Mouse (Mus musculus): ENCODE results near the gene Elmo2. TPM values are rescaled to one million over a fixed set of nuclear protein-coding genes. Genes with fewer than 3 reads are reported as not detected.

Elmo2 gene
- polyA plus RNA-seq, 1 experiment = 139 TPM

- Histone ChIP-seq H3K27ac (ENCODE audit: insufficient read depth, low read length) (no peak overlapping the region), H3K4me1 (ENCODE audit: control insufficient read depth, insufficient read depth, low read length) (peaks cover 2% of the 10 kb centered on the region; the same call in 1 of the 2 replicates), H3K4me3 (ENCODE audit: insufficient read depth, low read length) (no peak overlapping the region)
- TF ChIP-seq CTCF (IDR thresholded peaks at IDR 0.05; ENCODE audit: extremely low read depth, insufficient read depth, low read length) (no peak), POLR2A (IDR thresholded peaks at IDR 0.05; ENCODE audit: extremely low read depth, insufficient read depth, low read length) (no peak)
Measured at GRCm38 (mm10) chr2:165242575-165242974, 83.7 kb downstream of the Elmo2 start.

GRCm38 (mm10) chr2:165241786-165242185 lies 84.5 kb downstream of the Elmo2 start:
- Histone ChIP-seq H3K4me1 (ENCODE audit: control insufficient read depth, insufficient read depth, low read length) (peaks cover 2% of the 10 kb centered on the region; the same call in 1 of the 2 replicates), H3K27ac (ENCODE audit: insufficient read depth, low read length) (no peak overlapping the region), H3K4me3 (ENCODE audit: insufficient read depth, low read length) (no peak overlapping the region)
- TF ChIP-seq POLR2A (IDR thresholded peaks at IDR 0.05; ENCODE audit: extremely low read depth, insufficient read depth, low read length) (no peak), CTCF (IDR thresholded peaks at IDR 0.05; ENCODE audit: extremely low read depth, insufficient read depth, low read length) (no peak)

GRCm38 (mm10) chr2:165240371-165240770 lies 85.9 kb downstream of the Elmo2 start:
- Histone ChIP-seq H3K4me1 (ENCODE audit: control insufficient read depth, insufficient read depth, low read length) (peaks cover 2% of the 10 kb centered on the region; the same call in 1 of the 2 replicates), H3K4me3 (ENCODE audit: insufficient read depth, low read length) (no peak overlapping the region), H3K27ac (ENCODE audit: insufficient read depth, low read length) (no peak overlapping the region)
- TF ChIP-seq CTCF (IDR thresholded peaks at IDR 0.05; ENCODE audit: extremely low read depth, insufficient read depth, low read length) (no peak), POLR2A (IDR thresholded peaks at IDR 0.05; ENCODE audit: extremely low read depth, insufficient read depth, low read length) (no peak)

- Histone ChIP-seq H3K4me3 (ENCODE audit: insufficient read depth, low read length) (no peak overlapping the region), H3K27ac (ENCODE audit: insufficient read depth, low read length) (no peak overlapping the region), H3K4me1 (ENCODE audit: control insufficient read depth, insufficient read depth, low read length) (peaks cover 2% of the 10 kb centered on the region; the same call in 1 of the 2 replicates)
- TF ChIP-seq POLR2A (IDR thresholded peaks at IDR 0.05; ENCODE audit: extremely low read depth, insufficient read depth, low read length) = no peak
- TF ChIP-seq CTCF (IDR thresholded peaks at IDR 0.05; ENCODE audit: extremely low read depth, insufficient read depth, low read length) = no peak
Measured at GRCm38 (mm10) chr2:165239533-165240144, 86.6 kb downstream of the Elmo2 start.

GRCm38 (mm10) chr2:165238416-165239145 lies 87.7 kb downstream of the Elmo2 start:
- Histone ChIP-seq H3K4me1 (ENCODE audit: control insufficient read depth, insufficient read depth, low read length) (peaks cover 2% of the 10 kb centered on the region; the same call in 1 of the 2 replicates), H3K4me3 (ENCODE audit: insufficient read depth, low read length) (no peak overlapping the region), H3K27ac (ENCODE audit: insufficient read depth, low read length) (no peak overlapping the region)
- TF ChIP-seq CTCF (IDR thresholded peaks at IDR 0.05; ENCODE audit: extremely low read depth, insufficient read depth, low read length) (no peak), POLR2A (IDR thresholded peaks at IDR 0.05; ENCODE audit: extremely low read depth, insufficient read depth, low read length) (no peak)

Other genes starting within 250 kb of the Elmo2 start
- gene 1700025C18Rik, start 235.7 kb downstream of the Elmo2 start, polyA plus RNA-seq (2012; rRNA removed) = not detected in 2 replicates
- gene Cdh22, start 91.6 kb downstream of the Elmo2 start, polyA plus RNA-seq (2012; rRNA removed) = 21.8 and 22.8 TPM in 2 replicates
- 53.6 and 56.1 TPM in 2 replicates for gene Slc35c2, start 38.6 kb downstream of the Elmo2 start, polyA plus RNA-seq (2012; rRNA removed)
- gene Zfp663, start 42.2 kb upstream of the Elmo2 start, polyA plus RNA-seq (2012; rRNA removed) = 0.04 TPM in 1 of 2 replicates, not detected in the other
- 8.7 and 9.1 TPM in 2 replicates for gene Zfp334, start 61.8 kb upstream of the Elmo2 start, polyA plus RNA-seq (2012; rRNA removed)
- not detected in 2 replicates for gene Ocstamp, start 73.9 kb upstream of the Elmo2 start, polyA plus RNA-seq (2012; rRNA removed)
- 14.0 and 16.0 TPM in 2 replicates for gene Slc13a3, start 146.8 kb upstream of the Elmo2 start, polyA plus RNA-seq (2012; rRNA removed)
- 25.2 and 26.5 TPM in 2 replicates for gene Trp53rka, start 166.8 kb upstream of the Elmo2 start, polyA plus RNA-seq (2012; rRNA removed)
- 1.4 and 1.7 TPM in 2 replicates for gene Slc2a10, start 177.3 kb upstream of the Elmo2 start, polyA plus RNA-seq (2012; rRNA removed)

Measured in cortical plate, adult 2 months (tissue).